Mouse (Mus musculus) gastrocnemius, postnatal 4 days (tissue): ENCODE results near the gene Rpap2. TPM values are rescaled to one million over a fixed set of nuclear protein-coding genes. Genes with fewer than 3 reads are reported as not detected.

ENCODE experiments used
- DNase-seq, 2 experiments: peaks; one replicate each; pipeline ENCODE4 v3.0.0; 2021 to 2022; ENCODE audit warnings: low spot score in 2 of 2, mixed read lengths in 2 of 2
- long read RNA-seq, 2 experiments: library from polyadenylated mRNA; stranded (forward); transcript quantifications; one replicate each; pipeline ENCODE4 v2.0.0; 2021
- total RNA-seq, 2 experiments: library from RNA; stranded (reverse); gene quantifications; 2 replicates each; pipeline ENCODE4 v1.2.3; 2021

Rpap2 gene
- 10 to 100 TPM; 14.7 to 18.3 TPM for total RNA-seq
- long read RNA-seq, experiment 1, transcript Rpap2-201 (13 exons, 2,268 nt), result major isoform, 7 of 21 reads
- long read RNA-seq, experiment 1, partial matches to known transcripts, result 7 of 21 reads
- long read RNA-seq, experiment 1, other reads (novel, unspliced or antisense), result 5 of 21 reads
- long read RNA-seq, experiment 2, partial matches to known transcripts, result 6 of 20 reads
- long read RNA-seq, experiment 2, other reads (novel, unspliced or antisense), result 5 of 20 reads

DNA sequence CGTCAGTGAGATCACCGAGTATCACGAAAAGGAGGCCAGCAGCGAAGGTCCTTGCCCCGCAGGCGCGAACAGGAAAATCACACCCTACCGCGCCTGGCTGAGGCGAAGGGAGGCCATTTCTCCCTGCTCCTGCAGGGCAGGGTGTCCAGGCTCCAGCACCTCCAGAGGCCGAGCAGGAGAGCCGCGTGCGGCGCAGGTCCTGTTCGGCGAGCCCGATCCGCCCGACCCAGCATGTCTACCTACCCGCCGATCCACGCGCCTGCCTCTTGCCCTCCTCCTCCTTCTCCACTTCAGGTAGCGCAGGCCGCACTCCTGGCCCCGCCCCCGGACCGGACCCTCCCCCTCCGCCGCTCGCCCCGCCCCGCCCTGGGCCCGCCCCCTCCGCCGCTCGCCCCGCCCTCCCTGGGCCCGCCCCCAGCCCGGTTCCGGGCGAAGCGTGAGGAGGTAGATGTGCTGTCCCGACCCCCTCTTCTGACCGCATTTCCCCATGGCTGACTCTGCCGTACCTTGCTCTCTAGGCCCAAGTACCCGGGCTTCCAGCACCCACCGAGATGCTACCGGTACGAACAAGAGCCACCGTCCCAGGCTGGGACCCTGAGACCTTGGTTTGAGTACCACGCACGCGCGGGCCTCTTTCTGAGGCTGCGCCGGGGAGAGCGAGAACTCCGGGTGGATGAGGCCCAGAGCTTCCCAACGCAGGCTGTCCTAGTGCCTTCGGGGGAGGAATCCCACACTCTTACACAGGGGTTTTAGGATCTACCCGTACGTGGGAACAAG, at the start of gene Rpap2, which contains the start of gene Glmn:
Gene Rpap2 (plus strand): TSS at position 73 of the 777 bp plus-strand sequence.
Gene Glmn (minus strand): TSS at position 588 of the 777 bp plus-strand sequence.
- DNase-seq, result peak; percentile 77 to 82

- no peak for DNase-seq
Measured at GRCm38 (mm10) chr5:107547955-107548354, 49.2 kb upstream of the Rpap2 start.

GRCm38 (mm10) chr5:107548444-107548843, 48.7 kb upstream of the Rpap2 start:
- DNase-seq, result no peak

- DNase-seq, result no peak
Measured at GRCm38 (mm10) chr5:107554336-107554735, 42.8 kb upstream of the Rpap2 start.

- DNase-seq, result no peak
Measured at GRCm38 (mm10) chr5:107556969-107557368, 40.2 kb upstream of the Rpap2 start.

GRCm38 (mm10) chr5:107569148-107569547, 28.0 kb upstream of the Rpap2 start:
- DNase-seq, result no peak

DNA sequence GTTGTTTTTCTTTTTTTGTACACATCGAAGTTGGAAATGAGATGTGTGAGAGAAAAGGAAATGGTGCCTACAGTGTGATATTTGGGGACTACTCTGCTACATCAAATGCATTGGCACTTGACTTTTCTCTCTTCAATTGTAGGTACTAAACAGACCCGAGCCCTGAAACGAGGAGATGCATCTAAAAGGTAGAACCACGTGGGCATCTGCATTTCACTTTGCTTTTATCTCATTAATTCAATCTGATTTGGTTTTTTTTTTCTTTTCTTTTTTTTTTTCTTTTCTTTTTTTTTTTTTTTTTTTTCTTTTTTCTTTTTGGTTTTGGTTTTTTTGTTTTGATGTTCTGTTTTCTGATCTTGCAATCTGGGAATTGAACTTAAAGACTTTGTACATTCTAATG, 1.2 kb downstream of the Rpap2 start:
- DNase-seq, result no peak

GRCm38 (mm10) chr5:107611224-107611623, 14.1 kb downstream of the Rpap2 start:
- DNase-seq, result peak in 1 of 2 experiments; percentile 24

DNA sequence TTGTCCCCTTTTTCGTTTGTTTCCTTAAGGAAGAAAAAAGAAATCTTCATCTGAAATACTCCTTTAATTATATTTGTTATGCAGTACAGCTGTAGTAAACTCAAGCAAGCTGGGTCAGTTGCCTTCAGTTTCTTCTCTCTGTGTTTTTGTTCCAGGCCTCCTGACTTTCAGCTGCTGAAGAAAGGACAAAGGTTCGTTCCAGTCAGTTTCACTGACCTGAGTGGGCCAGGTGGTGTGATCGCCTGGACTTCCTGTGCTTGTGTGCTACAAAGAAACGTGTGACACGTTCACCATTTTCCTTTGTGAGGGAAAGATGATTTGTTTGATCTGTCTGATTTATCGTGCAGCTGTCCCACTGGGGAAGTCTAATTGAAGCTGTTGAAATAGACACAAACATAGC, 20.8 kb downstream of the Rpap2 start:
- DNase-seq, result no peak

DNA sequence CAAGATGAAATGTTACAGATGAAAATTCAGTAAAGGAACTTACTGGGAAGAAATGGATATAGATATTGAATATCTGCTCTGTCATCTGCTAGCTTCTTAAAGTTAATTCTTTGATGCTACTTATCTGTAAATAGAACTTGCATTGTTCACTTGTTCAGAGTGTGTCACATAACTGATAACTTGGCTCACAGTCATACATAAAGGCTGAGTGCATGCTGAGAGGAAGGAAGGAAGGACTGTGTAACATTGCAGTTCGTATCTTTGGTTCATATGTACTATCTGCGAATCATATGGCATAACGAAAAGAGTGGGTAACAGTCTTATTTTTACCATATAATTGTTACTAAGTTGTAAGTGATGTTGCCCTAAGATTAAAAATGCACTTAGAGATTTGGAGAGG, 24.2 kb downstream of the Rpap2 start:
- no peak for DNase-seq

DNA sequence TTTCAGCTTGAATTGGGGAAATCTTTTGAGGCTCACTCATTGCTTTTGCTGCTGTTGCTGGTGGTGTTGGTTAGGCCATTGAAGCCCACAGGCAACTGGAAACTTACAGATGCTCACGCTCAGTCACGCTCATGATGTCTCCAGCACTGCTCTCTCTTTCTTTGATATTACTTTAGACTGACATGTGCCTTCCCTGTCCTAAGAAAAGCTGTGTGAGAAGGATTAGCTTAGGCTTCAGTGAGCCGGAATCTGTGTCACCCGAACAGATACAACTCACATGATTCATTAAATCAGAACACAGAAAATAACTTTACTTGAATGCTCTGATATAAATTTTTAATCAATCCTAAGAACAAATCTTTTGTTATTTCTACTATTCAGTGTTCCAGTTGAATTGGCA, 36.5 kb downstream of the Rpap2 start:
- DNase-seq, result no peak

DNA sequence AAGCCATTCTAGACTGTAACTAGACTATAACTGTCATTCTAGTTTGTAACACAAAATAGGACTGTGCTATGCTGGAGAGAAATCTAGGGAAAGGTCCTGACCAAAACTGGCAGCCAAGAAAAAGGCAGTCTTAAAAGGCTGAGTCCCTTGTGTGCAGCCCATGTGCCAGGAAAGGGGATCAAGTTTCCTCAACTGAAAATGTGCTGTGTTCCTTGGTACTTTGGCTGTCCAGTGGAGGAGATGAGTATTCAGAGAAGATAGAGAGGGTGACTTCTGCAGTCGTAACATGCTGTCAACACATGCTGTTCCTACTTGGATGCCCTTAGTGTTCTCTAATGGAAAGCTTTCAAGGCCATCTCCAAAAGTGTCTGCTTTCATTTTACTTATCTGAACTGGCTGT, 39.9 kb downstream of the Rpap2 start:
- DNase-seq, result no peak

DNA sequence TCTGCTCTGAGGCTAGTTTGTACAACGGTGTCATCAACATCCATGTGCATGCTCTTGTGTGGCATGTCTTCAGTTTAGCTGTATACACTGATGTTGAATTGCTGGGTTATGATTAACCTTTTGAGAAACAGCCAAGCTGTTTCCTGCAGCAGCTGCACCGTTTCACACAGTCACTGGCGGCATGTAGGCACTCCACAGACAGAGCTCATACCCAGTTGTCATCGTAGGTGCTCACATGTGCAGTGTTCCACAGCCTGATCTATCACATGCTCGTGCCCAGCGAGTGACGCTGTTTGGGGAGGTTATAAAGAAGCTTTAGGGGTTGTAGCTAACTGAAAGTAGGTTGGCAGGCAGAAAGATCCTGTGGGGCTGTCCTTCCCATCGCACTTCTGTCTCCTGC, 41.2 kb downstream of the Rpap2 start:
- DNase-seq, result no peak

DNA sequence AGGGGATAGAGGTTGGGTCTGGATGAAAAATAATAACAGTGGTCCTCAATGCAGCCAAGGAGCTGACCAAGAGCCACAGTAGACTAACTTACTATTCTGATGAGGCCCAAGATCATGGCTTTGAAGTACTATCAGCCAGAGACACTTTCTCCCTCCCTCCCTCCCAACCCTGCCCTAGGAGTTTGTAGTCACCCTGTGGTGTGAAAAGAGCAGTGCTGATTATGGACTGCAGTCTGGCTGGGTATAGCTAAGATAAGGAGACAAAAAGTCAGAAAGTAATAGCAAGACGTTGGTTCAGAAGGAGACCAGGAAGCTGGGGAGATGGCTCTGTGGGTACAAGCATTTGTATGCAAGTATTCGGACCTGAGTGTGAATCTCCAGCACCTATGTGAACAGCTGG, 47.4 kb downstream of the Rpap2 start:
- DNase-seq, result no peak

GRCm38 (mm10) chr5:107645935-107646334, 48.8 kb downstream of the Rpap2 start:
- DNase-seq, result no peak

DNA sequence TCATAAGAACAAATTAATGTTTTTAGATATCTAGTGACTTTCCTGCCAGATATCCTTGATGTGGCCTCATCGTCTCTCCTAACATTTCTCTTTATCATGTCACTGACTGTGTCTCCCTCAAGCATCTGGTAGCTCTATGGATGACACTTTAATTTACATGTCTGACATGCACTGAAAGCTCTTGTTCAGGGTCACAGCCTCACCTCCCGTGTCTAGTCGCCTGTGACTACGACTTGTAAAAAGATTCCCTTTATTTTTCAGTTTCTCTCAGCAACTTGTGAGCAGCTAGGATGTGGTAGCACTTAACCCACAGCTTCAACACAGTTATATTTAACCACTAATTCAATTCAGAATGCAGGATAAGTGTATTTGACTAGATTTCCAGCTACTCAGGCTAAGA, 50.4 kb downstream of the Rpap2 start:
- no peak for DNase-seq

DNA sequence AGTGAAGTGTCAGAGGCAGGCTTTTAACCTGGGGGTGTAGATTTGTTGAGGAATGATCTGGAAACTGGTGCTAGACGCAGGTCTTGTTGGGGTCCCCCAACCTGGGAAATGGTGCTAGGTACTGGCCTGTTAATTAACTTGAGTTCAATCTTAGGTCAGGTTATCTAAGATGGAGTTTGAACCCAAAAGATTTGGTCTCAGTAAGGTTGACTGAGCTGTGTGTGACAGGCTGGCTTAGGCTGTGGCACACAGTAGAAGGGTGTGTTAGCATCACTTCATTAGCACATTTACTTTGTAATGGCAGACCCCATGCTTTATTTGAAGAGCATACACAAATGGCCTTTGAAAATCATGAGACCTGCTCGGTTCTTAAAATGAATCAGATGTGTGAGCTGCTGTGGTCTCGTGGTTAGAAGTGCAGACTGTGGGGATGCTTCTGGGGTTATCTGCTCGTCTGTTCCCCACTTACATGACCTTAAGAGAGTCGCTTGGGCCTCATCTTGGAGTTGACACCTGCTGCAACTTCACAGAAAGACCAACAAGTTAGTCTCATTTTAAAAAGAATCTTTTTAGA, 51.5 kb downstream of the Rpap2 start:
- DNase-seq, result no peak

- DNase-seq, result no peak
Measured at GRCm38 (mm10) chr5:107649680-107650079, 52.5 kb downstream of the Rpap2 start.

DNA sequence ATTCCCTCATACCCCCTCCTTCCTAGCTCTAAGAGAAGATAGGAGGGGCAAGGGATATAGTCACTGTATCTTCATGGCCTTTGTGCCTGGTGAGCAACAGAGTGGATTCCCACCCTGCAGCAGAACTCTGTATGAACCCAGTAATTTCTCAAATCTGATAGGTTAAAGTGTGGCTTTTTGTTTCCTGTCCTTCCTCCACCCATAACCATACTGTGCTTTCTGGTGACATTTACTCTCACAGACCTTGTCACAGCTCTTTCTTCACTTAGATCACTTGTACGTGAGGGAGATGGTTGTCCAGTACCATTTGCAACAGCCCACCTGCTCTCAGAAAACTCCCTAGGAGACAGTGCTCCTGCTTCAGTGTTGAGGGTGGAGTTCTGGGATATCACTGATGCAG, 53.3 kb downstream of the Rpap2 start:
- no peak for DNase-seq

DNA sequence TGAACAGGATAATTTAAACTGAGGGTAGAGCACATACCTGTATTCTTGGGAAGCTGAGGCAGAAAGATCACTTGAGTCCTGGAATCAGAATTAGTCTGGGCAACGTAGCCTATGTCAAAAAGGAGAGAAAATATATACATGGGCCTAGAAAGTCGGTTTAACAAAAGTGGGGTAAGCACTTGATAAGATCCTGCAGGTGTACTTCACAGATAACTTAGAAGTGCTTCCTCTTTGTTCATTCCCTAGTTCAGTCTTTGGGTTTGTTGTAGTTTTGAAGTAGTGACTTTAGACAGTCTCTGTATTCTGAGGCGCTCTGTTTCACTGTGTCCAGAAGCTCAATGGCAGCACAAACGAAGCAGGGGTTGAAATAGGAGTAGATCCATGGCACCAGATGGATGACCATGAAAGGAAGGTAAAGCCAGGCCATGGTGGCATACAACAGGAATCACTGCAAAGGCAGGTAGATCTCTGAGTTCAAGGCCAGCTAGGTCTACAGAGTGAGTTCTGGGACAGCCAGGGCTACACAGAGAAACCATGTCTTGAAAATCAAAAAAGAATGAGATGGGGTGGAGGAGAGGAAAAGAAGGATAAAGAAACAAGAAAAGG, 55.0 kb downstream of the Rpap2 start:
- no peak for DNase-seq

GRCm38 (mm10) chr5:107678392-107678791, 81.2 kb downstream of the Rpap2 start:
- DNase-seq, result no peak

- no peak for DNase-seq
Measured at GRCm38 (mm10) chr5:107681300-107681699, 84.1 kb downstream of the Rpap2 start.
